Mouse (Mus musculus) lung, embryonic 15.5 days (tissue): ENCODE measurements around the gene Bloc1s2. TPM values are rescaled to one million over a fixed set of nuclear protein-coding genes. Genes with fewer than 3 reads are reported as not detected.

ENCODE experiments used
- ATAC-seq: fragments of 200-750 bp; cut with Nextera tagmentation; 2 replicates; pipeline ENCODE4 v1.8.0; 2017; ENCODE audit warnings: moderate number of reproducible peaks, borderline replicate concordance; ENCODE audit not compliant: low FRiP score, low TSS enrichment; ENCODE audit errors: extremely low read depth
- H3K27ac ChIP-seq: fragments of 300-500 bp; sonication (generic); 2 replicates; pipeline ENCODE4 v1.5.1; 2015; ENCODE audit warnings: moderate library complexity, mild to moderate bottlenecking, inconsistent platforms
- H3K27me3 ChIP-seq: fragments of 300-500 bp; sonication (generic); 2 replicates; pipeline ENCODE4 v1.6.1; 2015; ENCODE audit warnings: inconsistent platforms
- H3K36me3 ChIP-seq: fragments of 300-500 bp; sonication (generic); 2 replicates; pipeline ENCODE4 v1.6.1; 2015; ENCODE audit warnings: inconsistent platforms
- H3K4me1 ChIP-seq: fragments of 300-500 bp; sonication (generic); 2 replicates; pipeline ENCODE4 v1.6.1; 2015; ENCODE audit warnings: inconsistent platforms
- H3K4me2 ChIP-seq: fragments of 300-500 bp; sonication (generic); 2 replicates; pipeline ENCODE4 v1.6.1; 2015; ENCODE audit warnings: inconsistent platforms, mild to moderate bottlenecking, moderate library complexity
- H3K4me3 ChIP-seq: fragments of 300-500 bp; sonication (generic); 2 replicates; pipeline ENCODE4 v1.5.1; 2015; ENCODE audit warnings: mild to moderate bottlenecking, inconsistent platforms
- H3K9ac ChIP-seq: fragments of 300-500 bp; sonication (generic); 2 replicates; pipeline ENCODE4 v1.6.1; 2015; ENCODE audit warnings: inconsistent platforms
- H3K9me3 ChIP-seq: fragments of 300-500 bp; sonication (generic); 2 replicates; pipeline ENCODE4 v1.6.1; 2016; ENCODE audit warnings: inconsistent platforms
- WGBS: fragments of 180-500 bp; shearing (Covaris S2); methylation state at CpG from one replicate; pipeline ENCODE4 v1.1.7; 2015; 5-methylcytosine and 5-hydroxymethylcytosine counted together
- polyA plus RNA-seq: library from polyadenylated mRNA; unstranded; fragments of >200 nt; fragmentation: Nextera tagmentation; extraction: Ambion mirVana; gene quantifications from 2 replicates; pipeline ENCODE4 v1.2.1, GENCODE M21; 2015

Bloc1s2 gene
- polyA plus RNA-seq: 76.2 and 79.1 TPM in 2 replicates

- Histone ChIP-seq H3K27me3 (no peaks in the 10 kb centered on the region), H3K9ac (peak within 1 kb of the TSS; percentile 60), H3K4me1 (peaks cover 14% of the 10 kb centered on the region), H3K4me3 (peak within 1 kb of the TSS; percentile 62), H3K36me3 (peaks cover 28% of the 10 kb centered on the region), H3K27ac (no peak within 1 kb of the TSS), H3K4me2 (peak within 1 kb of the TSS; percentile 81), H3K9me3 (no peaks in the 10 kb centered on the region)
- ATAC-seq: peak; percentile 90
- 3% methylated on average over 46 of the region's 46 CpGs for WGBS
Observed at GRCm38 (mm10) chr19:44145702-44146567, at the start of gene Bloc1s2. TSS of gene Bloc1s2 (minus strand) at chr19:44146446.

DNA sequence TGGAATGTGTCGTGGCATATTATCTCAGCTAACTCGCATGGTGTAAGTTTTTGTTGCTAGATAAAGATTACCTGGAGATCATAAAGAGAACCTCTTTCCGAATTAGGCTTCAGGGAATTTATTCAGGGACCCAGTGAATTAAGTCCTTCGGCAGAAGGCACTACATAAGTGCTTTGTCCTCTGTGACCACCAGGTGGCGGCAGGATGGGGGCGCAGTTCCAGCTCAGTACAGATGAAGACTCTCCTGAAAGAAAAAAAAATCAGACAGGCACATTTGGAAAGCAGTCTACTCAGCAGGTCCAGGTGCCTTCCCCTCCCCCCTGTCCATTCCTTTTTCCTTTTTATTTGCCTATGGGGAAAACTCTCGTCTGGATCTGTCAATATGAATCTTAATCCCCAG, 48.9 kb upstream of the Bloc1s2 start:
- Histone ChIP-seq H3K27ac (no peak overlapping the region), H3K4me3 (no peak overlapping the region), H3K4me2 (no peak overlapping the region), H3K9me3 (no peaks in the 10 kb centered on the region), H3K27me3 (no peaks in the 10 kb centered on the region), H3K36me3 (no peaks in the 10 kb centered on the region), H3K9ac (no peak overlapping the region), H3K4me1 (no peaks in the 10 kb centered on the region)
- WGBS: 15% methylated on average over 7 of the region's 7 CpGs
- no peak for ATAC-seq

GRCm38 (mm10) chr19:44193906-44194305, 47.7 kb upstream of the Bloc1s2 start:
- Histone ChIP-seq H3K9me3 (no peaks in the 10 kb centered on the region), H3K27ac (no peak overlapping the region), H3K4me2 (no peak overlapping the region), H3K4me3 (no peak overlapping the region), H3K4me1 (no peaks in the 10 kb centered on the region), H3K9ac (no peak overlapping the region), H3K36me3 (no peaks in the 10 kb centered on the region), H3K27me3 (no peaks in the 10 kb centered on the region)
- WGBS: 53% methylated on average over 7 of the region's 7 CpGs
- no peak for ATAC-seq

GRCm38 (mm10) chr19:44192342-44192741, 46.1 kb upstream of the Bloc1s2 start, which contains the start of gene Pkd2l1:
TSS of gene Pkd2l1 (minus strand) at chr19:44192442.
- no peak within 1 kb of the TSS for H3K4me2 ChIP-seq
- 37% methylated on average over 3 of the region's 3 CpGs for WGBS
- no peaks in the 10 kb centered on the region for H3K9me3 ChIP-seq
- ATAC-seq: no peak
- H3K36me3 ChIP-seq: no peaks in the 10 kb centered on the region
- no peak within 1 kb of the TSS for H3K4me3 ChIP-seq
- H3K27ac ChIP-seq: no peak within 1 kb of the TSS
- no peak within 1 kb of the TSS for H3K9ac ChIP-seq
- no peaks in the 10 kb centered on the region for H3K4me1 ChIP-seq
- no peaks in the 10 kb centered on the region for H3K27me3 ChIP-seq

DNA sequence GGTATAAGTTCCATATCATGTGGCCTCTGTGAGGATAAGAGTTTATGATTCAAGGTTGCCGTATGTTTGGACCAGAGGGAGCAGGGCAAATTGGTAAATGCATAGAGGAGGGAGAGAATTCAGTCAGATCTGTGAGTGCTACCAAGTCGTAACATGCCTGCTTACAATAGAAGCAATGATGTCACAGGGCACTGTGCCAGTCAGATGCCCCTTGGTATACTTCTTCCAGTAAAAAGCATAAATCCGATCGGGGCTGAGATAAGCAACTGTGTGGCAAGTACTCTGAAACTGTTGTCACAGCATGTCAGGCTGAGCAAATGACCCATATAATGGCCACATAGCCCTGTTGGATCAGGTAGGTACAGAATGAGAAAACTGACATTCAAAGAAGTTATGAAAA, 42.8 kb upstream of the Bloc1s2 start:
- Histone ChIP-seq H3K9ac (no peak overlapping the region), H3K36me3 (no peaks in the 10 kb centered on the region), H3K9me3 (no peaks in the 10 kb centered on the region), H3K27ac (no peak overlapping the region), H3K4me2 (no peak overlapping the region), H3K4me1 (no peaks in the 10 kb centered on the region), H3K27me3 (no peaks in the 10 kb centered on the region), H3K4me3 (no peak overlapping the region)
- WGBS: 72% methylated on average over 4 of the region's 4 CpGs
- no peak for ATAC-seq

DNA sequence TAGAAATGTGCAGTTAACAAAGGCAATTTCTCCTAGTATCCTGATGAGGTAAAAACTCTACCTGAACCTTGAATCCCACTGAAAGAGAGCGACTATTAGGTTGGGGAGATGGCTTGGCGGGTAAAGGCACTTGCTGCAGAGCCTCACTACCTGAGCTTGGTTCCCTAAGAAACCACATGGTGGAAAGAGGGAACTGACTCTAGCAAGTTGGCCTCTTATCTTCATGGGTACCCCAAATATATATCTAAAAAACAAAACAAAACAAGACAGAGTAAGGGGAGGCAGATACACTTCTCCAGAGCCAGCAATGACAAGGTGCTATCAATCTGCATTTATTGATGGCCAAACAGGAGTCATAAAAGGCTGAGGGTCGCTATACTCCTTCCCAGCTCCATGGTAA, 37.7 kb upstream of the Bloc1s2 start:
- no peaks in the 10 kb centered on the region for H3K27me3 ChIP-seq
- ATAC-seq: no peak
- H3K9ac ChIP-seq: no peak overlapping the region
- no peaks in the 10 kb centered on the region for H3K9me3 ChIP-seq
- WGBS: 66% methylated on average over 3 of the region's 3 CpGs
- no peak overlapping the region for H3K4me2 ChIP-seq
- no peak overlapping the region for H3K27ac ChIP-seq
- no peaks in the 10 kb centered on the region for H3K36me3 ChIP-seq
- H3K4me3 ChIP-seq: no peak overlapping the region
- no peaks in the 10 kb centered on the region for H3K4me1 ChIP-seq

DNA sequence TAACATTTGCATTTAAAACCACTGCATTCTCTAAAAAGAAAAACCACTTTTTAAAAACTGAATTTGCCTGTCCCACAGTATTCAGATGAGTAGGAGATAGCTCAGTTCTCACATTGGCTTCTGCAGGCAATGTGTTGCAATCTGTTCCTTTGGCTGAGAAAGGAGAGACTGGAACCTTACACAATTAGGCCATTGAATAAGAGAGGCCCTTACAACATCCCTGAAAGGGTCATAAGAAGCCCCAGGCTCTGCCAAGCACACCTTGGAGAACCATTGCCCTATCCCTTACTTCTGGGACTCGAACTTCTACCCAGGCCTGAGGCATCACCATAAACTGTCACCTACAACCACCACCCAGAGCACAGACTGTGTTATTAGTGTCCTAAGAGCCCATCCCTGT, 34.3 kb upstream of the Bloc1s2 start:
- Histone ChIP-seq H3K27ac (no peak overlapping the region), H3K9ac (no peak overlapping the region), H3K4me1 (no peaks in the 10 kb centered on the region), H3K36me3 (no peaks in the 10 kb centered on the region), H3K9me3 (no peaks in the 10 kb centered on the region), H3K4me3 (no peak overlapping the region), H3K27me3 (no peaks in the 10 kb centered on the region), H3K4me2 (no peak overlapping the region)
- WGBS: 76% methylated on average over 1 of the region's 1 CpGs
- ATAC-seq: no peak

DNA sequence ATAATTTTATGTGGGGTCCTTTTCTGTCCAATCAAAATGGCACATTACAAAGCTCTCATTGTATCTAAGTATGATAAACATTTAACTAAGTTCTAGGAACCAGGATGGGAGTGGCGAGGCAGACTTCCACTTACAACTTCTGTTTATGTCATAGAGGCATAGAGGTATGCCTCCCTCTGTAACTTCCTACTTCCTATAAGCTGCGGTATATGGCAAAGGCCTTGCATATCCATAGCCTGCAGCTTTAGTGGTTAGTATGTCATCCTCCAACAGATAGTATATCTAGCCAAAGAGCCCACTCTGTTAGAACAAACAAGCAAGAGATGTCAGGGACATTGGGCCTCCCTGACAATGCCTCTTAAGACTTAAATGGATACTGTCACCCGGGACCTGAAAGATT, 30.5 kb upstream of the Bloc1s2 start:
- H3K36me3 ChIP-seq: no peaks in the 10 kb centered on the region
- 74% methylated on average over 3 of the region's 3 CpGs for WGBS

DNA sequence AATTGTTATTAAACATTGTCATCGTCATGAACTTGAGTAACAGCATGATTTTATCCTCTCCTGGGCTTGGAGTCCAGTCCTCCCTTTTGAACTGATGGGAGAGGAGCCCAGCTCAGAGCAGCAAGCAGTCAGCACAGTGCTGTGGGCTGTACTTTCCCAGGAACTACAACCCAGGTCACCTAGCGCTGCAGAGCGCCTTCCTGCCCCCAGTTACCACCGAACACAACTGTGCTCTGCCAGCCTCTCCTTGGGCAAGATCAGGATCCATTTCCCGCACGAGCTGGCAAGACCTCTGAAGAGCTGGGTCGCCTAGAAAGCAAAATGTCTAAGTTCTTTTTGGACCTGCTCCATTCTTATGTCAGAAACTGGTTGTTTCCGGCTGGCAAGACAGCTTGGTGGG, 28.6 kb upstream of the Bloc1s2 start:
- ATAC-seq: no peak

More for the DNA sequence above, 30.5 kb upstream of the Bloc1s2 start:
- H3K4me1 ChIP-seq: no peaks in the 10 kb centered on the region
- ATAC-seq: no peak
- no peak overlapping the region for H3K9ac ChIP-seq
- H3K27me3 ChIP-seq: no peaks in the 10 kb centered on the region
- H3K9me3 ChIP-seq: no peaks in the 10 kb centered on the region
- H3K27ac ChIP-seq: no peak overlapping the region
- no peak overlapping the region for H3K4me2 ChIP-seq
- H3K4me3 ChIP-seq: no peak overlapping the region

DNA sequence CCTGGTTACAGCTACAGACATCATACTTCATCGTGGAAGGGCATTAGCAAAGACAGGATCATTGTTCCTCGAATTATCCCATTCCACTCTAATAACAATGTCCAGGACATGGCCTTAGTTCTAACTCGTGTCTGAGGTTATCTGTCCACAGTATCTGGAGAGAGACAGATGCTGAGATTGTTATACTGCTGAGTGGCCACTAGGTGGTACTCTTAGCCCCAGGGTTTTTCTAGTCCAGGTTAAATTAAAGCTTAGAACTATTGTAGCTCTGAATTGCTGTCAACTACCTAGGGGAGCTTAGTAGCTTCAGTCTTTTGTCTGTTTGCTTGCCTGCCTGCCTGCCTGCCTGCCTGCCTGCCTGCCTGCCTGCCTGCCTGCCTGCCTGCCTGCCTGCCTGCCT, 15.3 kb upstream of the Bloc1s2 start:
- Histone ChIP-seq H3K4me1 (no peaks in the 10 kb centered on the region), H3K4me3 (no peak overlapping the region), H3K9ac (no peak overlapping the region), H3K4me2 (no peak overlapping the region), H3K9me3 (no peaks in the 10 kb centered on the region), H3K36me3 (no peaks in the 10 kb centered on the region), H3K27ac (no peak overlapping the region), H3K27me3 (no peaks in the 10 kb centered on the region; the same call in 1 of the 2 replicates)
- WGBS: 7% methylated on average over 3 of the region's 3 CpGs
- no peak for ATAC-seq

More for the DNA sequence above, 28.6 kb upstream of the Bloc1s2 start:
- no peaks in the 10 kb centered on the region for H3K4me1 ChIP-seq
- 54% methylated on average over 8 of the region's 8 CpGs for WGBS
- H3K36me3 ChIP-seq: no peaks in the 10 kb centered on the region
- no peak overlapping the region for H3K4me2 ChIP-seq
- H3K27ac ChIP-seq: no peak overlapping the region
- no peaks in the 10 kb centered on the region for H3K27me3 ChIP-seq
- no peak overlapping the region for H3K4me3 ChIP-seq
- no peak overlapping the region for H3K9ac ChIP-seq
- no peaks in the 10 kb centered on the region for H3K9me3 ChIP-seq

DNA sequence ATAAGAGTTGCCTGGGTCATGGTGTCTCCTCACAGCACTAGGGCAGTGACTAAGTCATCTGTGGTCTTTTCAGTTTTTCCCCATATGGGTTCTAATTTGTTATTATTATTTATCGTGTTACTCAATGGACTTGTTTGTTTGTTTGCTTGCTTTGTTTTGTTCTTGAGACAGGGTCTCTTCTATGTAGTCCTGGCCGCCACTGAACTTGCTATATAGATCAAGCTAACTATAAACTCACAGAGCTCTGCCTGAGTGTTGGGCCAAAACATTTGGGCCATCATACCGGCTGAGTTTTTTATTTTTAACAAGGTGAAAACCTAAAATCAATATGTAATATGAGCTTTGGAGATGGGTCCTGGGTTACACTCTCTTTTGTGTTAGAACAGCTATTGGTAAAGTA, 13.1 kb upstream of the Bloc1s2 start:
- Histone ChIP-seq H3K9me3 (no peaks in the 10 kb centered on the region), H3K36me3 (no peaks in the 10 kb centered on the region), H3K4me1 (no peaks in the 10 kb centered on the region), H3K4me2 (no peak overlapping the region), H3K27me3 (no peaks in the 10 kb centered on the region; the same call in 1 of the 2 replicates), H3K27ac (no peak overlapping the region), H3K9ac (no peak overlapping the region), H3K4me3 (no peak overlapping the region)
- ATAC-seq: no peak
- WGBS: 74% methylated on average over 3 of the region's 3 CpGs

DNA sequence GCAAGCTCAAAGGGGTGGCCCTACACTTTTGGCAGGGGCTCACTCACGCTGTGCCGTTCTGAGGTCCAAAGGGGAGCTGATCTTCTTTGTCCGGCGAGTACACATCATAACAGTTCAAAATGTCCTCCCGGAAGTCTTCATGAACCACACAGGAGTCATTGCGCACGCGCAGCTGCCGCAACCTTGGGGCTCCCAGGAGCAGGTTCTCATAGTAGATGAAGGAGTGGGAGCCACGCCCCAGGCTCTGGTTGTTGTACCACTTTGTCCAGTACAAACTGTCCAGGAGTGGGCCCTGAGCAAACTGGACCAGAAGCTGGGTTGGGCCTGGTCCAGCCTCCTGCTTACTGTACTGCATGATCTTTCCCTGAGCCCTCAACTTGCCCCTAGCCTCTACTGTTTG, 10.8 kb upstream of the Bloc1s2 start:
- H3K4me2 ChIP-seq: no peak overlapping the region
- no peak for ATAC-seq
- H3K4me3 ChIP-seq: no peak overlapping the region
- no peaks in the 10 kb centered on the region for H3K9me3 ChIP-seq
- no peaks in the 10 kb centered on the region for H3K4me1 ChIP-seq
- no peaks in the 10 kb centered on the region; the same call in 1 of the 2 replicates for H3K27me3 ChIP-seq
- no peak overlapping the region for H3K27ac ChIP-seq
- H3K36me3 ChIP-seq: no peaks in the 10 kb centered on the region
- 88% methylated on average over 10 of the region's 10 CpGs for WGBS
- no peak overlapping the region for H3K9ac ChIP-seq
